Mouse (Mus musculus): Measurements from ENCODE around the gene Ptpn1.

DNA sequence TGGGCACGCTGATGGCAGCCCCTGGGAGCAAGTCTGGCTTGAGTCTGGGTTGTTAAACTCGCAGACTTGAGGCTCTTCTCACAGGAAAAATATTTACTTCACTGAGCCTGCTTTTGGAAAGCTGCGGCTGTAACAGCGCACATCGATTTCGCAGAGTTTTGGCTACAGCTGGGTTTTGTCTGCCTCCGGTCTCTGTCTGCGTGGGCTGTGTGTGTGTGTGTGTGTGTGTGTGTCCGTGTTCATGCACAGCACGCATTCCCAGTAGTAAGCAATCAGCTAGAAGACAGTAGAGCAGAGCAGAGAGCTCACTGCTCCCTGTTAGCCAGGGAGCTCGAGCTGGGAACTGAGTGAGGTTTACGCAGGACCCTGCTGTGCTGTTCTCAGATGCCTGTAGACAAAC lies 93.3 kb downstream of the Ptpn1 start:
- TF ChIP-seq CTCF (IDR thresholded peaks at IDR 0.05; ENCODE audit: borderline replicate concordance, insufficient read depth, low read length) (no peak), POLR2A (IDR thresholded peaks at IDR 0.05; ENCODE audit: low read depth, low read length) (no peak)

All from embryonic fibroblast, embryonic 13.5 days (primary cell).